Mouse (Mus musculus): ENCODE data around the gene BC005537.
"Not testable (repeated sequence)": the region's sequence is repeated elsewhere in the genome, so short reads cannot be mapped to it uniquely, and the experiment has no call there.

BC005537 gene

GRCm38 (mm10) chr13:24799925-24800673 is 1.4 kb upstream of the BC005537 start:
- DNase-seq (ENCODE audit: low read depth, low spot score), result peak; percentile 56

- DNase-seq (ENCODE audit: low read depth, low spot score), result peak; percentile 99
Measured at GRCm38 (mm10) chr13:24800674-24801307, 666 bp upstream of the BC005537 start.

GRCm38 (mm10) chr13:24802131-24802691 is 754 bp downstream of the BC005537 start:
- DNase-seq (ENCODE audit: low read depth, low spot score), result no peak

- DNase-seq (ENCODE audit: low read depth, low spot score), result no peak
Measured at GRCm38 (mm10) chr13:24803196-24803595, 1.7 kb downstream of the BC005537 start.

GRCm38 (mm10) chr13:24806079-24806478 is 4.6 kb downstream of the BC005537 start:
- no peak for DNase-seq (ENCODE audit: low read depth, low spot score)

- DNase-seq (ENCODE audit: low read depth, low spot score), result no peak
Measured at GRCm38 (mm10) chr13:24812521-24812920, 11.1 kb downstream of the BC005537 start.

GRCm38 (mm10) chr13:24814616-24815015 is 13.2 kb downstream of the BC005537 start:
- DNase-seq (ENCODE audit: low read depth, low spot score), result no peak

GRCm38 (mm10) chr13:24816125-24817092 is 15.0 kb downstream of the BC005537 start:
- no peak for DNase-seq (ENCODE audit: low read depth, low spot score)

- no peak for DNase-seq (ENCODE audit: low read depth, low spot score)
Measured at GRCm38 (mm10) chr13:24819931-24820330, 18.5 kb downstream of the BC005537 start.

- DNase-seq (ENCODE audit: low read depth, low spot score), result no peak
Measured at GRCm38 (mm10) chr13:24822663-24823343, 21.3 kb downstream of the BC005537 start.

GRCm38 (mm10) chr13:24824647-24825046 is 23.2 kb downstream of the BC005537 start:
- DNase-seq (ENCODE audit: low read depth, low spot score), result peak; percentile 56

- DNase-seq (ENCODE audit: low read depth, low spot score), result no peak
Measured at GRCm38 (mm10) chr13:24825587-24825986, 24.1 kb downstream of the BC005537 start.

- DNase-seq (ENCODE audit: low read depth, low spot score), result no peak
Measured at GRCm38 (mm10) chr13:24826116-24826515, 24.7 kb downstream of the BC005537 start.

- no peak for DNase-seq (ENCODE audit: low read depth, low spot score)
Measured at GRCm38 (mm10) chr13:24830756-24831352, 29.4 kb downstream of the BC005537 start.

GRCm38 (mm10) chr13:24831353-24832130 is 30.1 kb downstream of the BC005537 start, which contains the start of the genes Acot13 and Tdp2:
Gene Acot13 (minus strand): TSS chr13:24831540.
Gene Tdp2 (plus strand): TSS chr13:24831679.
- peak; percentile 98 for DNase-seq (ENCODE audit: low read depth, low spot score)

- DNase-seq (ENCODE audit: low read depth, low spot score), result no peak
Measured at GRCm38 (mm10) chr13:24832131-24832810, 30.8 kb downstream of the BC005537 start.

GRCm38 (mm10) chr13:24832811-24833155 is 31.3 kb downstream of the BC005537 start:
- no peak for DNase-seq (ENCODE audit: low read depth, low spot score)

GRCm38 (mm10) chr13:24837765-24838164 is 36.3 kb downstream of the BC005537 start:
- not testable (repeated sequence) for DNase-seq (ENCODE audit: low read depth, low spot score)

- DNase-seq (ENCODE audit: low read depth, low spot score), result no peak
Measured at GRCm38 (mm10) chr13:24839831-24840230, 38.4 kb downstream of the BC005537 start.
